Mouse (Mus musculus) heart, adult 9 months (tissue): ENCODE data around the gene Kcna1.

ENCODE experiments used
- DNase-seq, 2 experiments: peaks; one replicate each; pipeline ENCODE4 v3.0.0; 2022; ENCODE audit warnings: low spot score in 2 of 2

Gene Kcna1

DNA sequence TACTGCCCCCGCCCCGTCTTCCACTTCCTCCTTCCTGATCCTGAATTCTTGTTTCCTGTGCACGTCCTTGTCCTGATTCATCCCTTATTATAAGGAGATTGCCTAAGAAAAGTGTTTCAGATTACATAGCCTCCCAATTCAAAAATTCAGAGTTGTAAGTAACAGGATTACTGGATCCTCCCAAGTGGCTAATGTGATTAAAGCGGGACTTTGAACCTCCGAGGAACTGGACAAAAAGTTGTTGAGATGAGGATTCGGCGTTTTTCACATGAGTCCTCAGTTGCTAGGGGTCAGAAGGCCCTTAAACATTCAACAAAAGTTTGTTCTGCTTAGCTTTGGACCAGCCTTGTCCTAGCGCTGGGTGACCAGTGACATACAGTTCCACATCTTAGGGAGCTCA, at the start of gene Kcna1:
Gene Kcna1, minus strand, starts transcription at position 4 of the 400 bp plus-strand sequence.
- DNase-seq: no peak

DNA sequence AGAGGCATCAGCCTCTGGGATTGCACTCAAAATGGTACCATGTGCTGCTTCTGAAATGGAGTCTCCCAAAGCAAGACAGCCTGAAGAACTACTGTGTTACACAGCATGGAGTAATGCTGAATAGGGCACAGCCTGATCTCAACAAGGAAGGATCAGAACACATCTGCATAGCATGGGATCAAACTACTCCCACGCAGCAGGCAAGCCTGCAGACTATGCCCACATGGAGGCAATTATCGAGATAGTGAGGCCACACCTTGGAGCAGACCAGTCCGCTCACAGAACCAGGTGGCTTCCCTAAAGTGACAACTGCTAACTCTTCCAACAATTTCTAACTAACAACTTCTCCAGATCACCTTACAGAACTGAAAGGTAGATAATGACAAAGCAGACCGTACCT, 40.9 kb upstream of the Kcna1 start:
- no peak for DNase-seq

DNA sequence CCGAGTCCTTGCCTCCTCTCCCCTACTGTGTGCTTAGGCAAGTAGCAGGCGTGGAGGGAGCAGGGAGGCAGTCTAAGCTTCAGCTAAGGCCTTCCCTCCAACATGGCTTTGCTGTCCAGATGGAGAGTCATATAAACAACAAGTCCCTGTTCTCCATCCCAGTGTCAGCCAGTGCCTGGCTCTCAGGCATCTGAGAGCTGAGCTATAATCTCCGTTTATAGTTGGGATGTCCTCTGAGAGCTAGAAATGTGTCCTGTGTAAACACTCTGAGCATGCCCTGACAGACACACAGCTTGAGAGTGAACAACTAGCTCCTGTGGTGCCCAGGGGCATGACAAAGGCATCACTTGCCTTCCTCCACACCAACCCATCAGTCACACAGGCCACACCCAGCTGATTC, 39.0 kb upstream of the Kcna1 start:
- no peak for DNase-seq

DNA sequence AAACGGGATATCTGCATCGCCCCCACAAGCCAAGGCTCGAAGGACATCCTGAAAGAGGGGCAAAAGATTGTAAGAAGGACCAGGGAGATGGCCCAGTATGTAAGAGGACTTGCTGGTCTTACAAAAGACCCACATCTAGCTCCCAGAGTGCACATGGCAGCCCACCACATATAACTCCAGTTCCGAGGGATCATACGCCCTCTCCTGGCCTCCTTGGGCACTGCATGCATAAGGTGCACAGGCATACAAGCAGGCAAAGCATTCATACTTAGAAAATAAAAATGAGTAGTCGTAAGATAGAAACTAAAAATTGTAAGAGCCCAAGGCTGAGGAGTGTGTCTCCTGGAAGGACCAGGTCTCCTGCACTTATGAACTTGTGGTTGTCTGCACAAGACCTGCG, 32.8 kb upstream of the Kcna1 start:
- no peak for DNase-seq

DNA sequence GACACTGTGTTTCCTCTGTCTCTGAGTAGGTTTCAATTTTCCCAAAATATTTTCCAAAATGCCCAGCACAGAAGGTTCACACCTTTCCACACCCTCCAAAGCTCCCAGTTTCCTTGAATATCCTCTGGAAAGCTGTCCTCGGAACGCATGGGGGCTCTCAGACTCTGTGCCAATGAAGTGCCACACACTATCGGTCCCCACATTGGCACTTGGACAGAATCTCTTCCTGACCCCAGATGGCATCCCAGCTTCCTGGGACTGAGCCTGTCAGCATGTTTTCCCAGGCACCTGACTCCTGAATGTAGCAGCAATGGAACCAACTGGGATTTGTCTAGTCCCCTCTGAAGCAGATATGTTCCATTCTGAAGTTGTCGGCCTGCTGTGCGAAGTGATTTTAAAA, 20.8 kb upstream of the Kcna1 start:
- no peak for DNase-seq

DNA sequence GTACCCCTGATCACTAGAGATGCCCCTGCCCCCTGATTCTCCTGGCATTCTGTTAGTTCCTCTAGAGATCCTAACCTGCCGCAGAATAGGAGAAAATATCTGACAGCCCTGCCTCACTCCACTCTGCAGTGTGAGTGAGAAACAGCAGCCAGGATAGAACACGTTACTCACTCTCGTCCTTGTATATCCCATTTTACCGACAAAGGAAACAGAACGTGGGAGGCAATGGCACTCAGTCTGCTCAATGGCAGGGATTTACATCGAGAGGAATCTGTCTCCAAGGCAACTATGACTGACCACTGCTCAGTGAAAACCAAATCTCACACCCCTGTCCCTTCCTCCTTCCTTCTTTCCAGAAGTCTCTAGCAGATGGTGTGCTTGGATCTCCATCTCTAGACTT, 19.9 kb upstream of the Kcna1 start:
- no peak for DNase-seq

DNA sequence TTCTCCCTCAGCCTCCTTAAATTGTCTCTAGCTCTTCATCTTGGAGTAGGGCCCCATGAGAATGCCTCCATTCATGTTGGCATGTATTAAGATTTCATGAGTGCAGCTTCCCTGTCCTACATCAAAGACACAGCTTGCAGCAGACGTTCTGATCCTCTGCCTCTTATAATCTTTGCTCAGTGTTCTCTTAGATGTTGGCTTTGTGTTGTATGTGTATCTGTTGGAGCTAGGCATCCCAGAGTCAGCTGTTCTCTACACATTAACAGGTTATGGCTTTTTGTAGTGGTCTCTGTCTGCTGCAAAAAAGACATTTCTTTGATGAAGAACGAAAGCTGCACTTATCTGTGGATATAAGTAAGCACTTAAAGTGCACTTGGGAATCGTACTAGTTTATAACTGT, 18.4 kb upstream of the Kcna1 start:
- DNase-seq: no peak

DNA sequence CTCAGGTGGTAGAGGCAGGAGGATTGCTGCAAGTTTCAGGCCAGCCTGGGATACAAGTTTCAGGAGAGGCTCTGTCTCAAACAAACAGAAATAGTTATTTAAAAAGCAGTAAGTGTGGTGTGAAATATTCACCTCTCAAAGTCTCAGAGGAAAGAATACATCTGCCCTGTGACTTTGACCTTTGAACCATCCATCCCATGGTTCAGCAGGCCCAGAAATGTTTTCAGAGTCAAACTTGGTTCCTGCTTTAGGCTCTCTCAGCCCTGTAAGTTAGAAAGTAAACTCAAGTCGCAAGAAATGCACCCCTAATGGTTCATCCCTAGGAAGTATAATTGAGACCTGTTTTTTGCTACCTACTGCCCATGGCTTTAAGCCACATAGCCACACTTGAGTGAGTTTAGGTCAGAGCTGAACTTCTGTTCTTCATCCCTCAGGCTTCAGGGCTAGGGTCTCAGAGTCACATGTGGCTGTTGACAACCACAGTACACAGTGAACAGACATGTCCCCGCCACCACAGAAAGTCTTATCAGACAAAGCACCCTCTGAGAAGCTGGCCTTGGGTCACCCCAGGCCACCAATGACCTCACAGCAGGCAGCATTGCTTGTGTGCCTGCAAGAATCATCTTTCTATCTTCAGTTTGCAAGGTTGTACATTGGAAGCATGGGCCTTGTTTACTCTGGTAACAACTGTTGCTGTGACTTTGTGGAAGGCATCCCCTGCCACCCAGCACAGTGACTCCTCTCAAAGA, 11.6 kb upstream of the Kcna1 start:
- no peak for DNase-seq

DNA sequence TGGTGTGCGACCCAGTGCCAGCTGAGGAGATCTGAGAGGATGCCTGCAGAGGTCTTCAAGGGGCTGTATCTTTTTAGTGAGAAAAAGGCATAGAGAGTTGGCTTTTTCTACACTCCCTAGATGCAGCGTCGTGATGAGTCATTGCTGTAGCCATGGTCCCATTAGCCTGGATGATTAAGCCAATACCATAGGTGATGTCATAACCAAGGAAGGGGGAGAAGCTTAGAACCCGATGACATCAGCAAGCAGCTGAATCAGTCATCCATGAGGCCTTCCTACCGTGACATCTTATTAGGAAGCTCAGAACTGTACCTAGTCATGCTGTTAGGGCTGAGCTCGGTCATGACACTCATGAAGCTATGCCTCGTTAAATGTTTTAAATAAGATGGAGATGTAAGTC, 7.4 kb upstream of the Kcna1 start:
- no peak for DNase-seq

DNA sequence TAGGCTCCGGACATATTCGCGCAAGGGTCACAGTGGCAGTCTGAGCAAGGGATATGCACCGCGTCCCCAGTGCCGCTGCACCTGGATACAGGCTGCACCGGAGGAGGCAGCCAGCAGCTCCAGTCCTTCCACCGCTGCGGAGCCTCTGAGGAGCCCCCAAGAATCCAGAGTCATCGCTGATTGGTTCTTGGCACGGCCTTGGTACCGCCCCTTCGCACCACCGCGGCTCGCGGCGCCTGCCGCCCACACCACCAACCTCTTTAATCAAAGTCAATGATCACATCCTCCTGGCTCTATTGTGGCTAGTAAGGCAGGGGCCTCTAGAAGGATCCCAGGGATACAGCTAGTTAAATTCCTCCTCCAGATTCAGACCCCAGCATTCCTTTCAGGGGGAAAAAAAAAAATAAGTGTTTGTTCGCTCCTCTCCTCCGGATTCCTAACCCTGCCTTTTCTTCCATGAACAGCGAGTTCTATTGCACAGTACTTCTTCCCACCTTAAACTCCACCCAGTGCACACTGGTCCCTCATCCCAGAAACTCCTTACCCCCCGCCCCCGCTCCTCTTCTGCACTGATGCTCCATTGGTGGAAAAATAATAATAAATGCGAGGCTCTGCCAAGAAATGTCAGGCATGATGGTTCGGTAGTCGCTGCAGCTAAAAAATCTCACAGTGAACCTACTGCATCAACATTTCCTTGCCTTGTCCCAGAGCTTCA, 383 bp downstream of the Kcna1 start:
- DNase-seq: no peak

DNA sequence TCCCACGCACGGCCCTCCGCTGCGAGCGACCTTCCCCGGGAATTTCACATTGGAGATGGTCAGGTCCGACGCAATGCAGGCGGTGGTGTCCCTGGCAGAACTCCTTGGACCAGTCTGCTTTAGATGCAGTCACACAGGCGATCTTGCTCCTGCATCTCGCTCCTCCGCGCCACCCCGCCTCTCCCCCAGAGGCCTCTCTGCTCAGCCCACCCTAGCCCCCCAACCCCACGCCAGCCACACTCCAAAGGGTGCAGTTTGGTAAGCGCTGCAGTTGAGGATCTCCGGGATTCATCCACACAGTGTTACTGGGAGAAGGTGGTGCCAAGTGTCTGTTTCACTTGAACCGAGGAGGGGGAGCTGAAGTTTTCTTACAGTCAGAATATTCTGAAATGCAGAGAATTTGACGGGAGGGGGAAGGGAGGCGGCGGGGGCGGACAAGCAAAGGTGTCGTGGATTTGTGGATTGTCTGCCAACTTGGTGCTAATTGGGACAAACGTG, 1.1 kb downstream of the Kcna1 start:
- no peak for DNase-seq

DNA sequence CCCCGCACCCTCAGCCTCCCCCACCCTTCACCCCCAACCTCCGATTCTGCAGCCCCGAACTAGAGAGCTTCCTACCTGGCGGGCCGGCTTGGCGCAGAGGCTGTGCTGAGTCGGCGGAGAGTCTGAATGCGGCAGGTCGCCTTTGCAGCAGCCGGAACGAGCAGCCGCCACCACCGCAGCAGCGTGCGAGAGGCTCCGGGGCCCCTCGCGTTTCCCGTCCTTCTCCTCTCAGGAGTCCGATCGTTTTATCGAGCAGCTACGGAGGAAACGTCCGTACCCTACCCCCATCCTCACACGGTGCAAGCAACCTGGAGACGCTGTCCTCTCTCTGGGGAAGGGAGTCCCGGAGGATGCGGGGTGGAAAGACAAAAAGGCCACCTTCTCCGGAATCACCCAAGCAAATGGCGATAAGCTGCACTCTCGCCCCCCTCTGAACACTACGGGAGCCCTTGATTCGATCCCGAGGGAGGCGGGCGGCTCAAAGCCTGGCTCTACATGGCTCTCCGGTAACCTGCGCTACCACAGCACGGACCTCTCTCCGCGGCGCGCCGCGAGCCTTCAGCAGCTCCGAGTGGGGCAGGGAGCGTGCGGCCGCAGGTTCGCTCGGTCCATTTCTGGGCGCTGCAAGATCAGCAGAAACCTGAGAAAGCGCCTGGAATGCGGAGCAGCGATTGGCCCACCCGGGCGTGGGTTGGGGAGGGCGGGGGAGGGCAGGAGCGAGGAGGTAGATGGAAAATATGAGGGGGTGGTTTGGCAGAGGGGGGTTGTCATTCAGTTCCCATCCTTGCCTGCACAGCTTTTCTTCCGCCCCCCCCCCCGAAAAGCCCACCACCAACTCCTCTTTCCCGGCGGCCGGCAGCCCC, 1.8 kb downstream of the Kcna1 start:
- no peak for DNase-seq

DNA sequence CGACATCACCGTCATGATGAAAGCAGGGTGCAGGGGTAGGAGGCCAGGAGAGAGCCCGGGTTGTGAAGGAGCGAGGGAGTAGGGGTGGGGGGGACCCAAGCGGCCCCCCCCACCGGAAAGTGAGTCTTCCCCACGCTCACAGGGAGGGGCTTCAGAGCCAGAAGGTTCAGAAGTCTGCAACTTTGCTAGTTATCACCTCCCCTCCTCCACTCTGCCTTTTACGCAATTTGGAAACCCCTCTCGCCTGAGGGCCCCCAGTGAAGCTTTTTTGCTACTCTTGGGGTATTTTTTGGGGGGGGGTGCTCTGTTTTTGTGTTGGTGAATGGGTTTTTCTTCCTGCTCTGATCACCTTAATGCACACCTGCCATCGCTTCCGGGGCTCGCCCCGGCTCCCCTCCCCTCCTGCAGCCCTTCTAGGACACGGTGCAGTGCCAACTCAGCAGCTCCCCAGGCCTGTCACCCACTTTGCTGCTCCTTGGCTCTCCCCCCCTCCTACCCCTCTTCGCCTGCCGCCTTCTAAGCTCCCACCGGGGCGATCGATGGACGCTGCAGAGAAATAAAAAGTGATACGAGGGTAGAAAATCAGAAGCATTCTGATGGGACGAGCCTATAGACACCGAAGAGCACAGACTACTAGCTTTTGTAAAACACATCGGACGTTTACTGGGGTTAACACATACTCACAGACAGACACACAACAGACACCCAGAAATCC, 2.7 kb downstream of the Kcna1 start:
- no peak for DNase-seq

DNA sequence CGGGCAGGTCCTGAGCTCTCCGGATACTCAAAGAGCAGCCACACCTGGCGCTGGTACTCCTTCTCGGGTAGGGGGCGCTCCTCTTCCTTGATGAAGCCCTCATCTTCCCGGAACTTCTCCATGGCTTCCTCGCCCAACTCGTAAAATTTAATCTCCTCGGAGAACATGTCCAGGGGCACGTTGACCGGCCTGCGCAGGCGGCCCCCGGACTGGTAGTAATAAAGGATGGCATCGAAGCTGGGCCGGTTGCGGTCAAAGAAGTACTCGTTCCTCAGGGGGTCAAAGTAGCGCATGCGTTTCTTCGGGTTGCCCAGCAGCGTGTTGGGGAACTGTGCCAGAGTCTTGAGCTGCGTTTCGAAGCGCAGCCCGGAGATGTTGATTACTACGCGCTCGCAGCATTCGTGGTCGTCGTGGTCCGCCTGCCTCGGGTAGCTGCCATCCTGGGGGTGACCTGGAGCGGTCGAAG, 3.3 kb downstream of the Kcna1 start:
- DNase-seq: no peak

DNA sequence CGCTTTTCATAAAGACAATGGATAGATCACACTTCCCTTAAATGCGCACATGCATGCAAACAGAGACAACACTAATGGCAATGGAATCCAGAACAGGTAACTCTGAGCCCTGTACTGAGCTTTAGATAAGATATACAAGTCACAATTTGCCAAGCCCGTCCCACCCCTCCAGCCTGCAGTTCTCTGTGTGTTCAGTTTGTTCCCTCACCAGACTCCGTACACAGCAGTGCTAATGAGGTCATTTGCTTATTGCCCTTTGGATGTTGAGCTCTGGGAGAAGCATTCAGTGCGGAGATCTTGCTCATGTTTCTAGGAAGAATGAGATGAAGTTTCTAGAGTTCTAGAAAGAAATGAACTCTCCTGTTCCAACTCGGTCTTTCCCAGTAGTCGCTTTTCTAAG, 17.7 kb downstream of the Kcna1 start:
- no peak for DNase-seq

DNA sequence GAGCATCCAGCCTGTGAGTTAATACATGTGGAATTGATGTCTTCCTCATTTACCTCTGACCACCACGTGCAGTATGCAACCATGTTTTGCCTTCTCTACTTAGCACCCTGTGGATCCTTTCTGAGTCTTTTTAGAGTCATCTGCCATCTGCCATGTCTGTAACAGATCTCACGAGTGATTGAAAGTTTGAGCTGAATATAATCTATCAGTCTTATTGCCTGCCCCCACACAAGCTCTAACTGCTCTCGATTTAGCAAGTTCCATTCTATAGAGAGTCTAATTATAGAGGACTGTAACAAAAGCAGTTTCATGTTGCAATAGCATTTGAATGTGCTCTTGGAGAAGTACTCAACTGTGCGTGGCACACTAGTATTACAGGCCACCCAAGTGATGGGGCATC, 27.7 kb downstream of the Kcna1 start:
- DNase-seq: no peak

DNA sequence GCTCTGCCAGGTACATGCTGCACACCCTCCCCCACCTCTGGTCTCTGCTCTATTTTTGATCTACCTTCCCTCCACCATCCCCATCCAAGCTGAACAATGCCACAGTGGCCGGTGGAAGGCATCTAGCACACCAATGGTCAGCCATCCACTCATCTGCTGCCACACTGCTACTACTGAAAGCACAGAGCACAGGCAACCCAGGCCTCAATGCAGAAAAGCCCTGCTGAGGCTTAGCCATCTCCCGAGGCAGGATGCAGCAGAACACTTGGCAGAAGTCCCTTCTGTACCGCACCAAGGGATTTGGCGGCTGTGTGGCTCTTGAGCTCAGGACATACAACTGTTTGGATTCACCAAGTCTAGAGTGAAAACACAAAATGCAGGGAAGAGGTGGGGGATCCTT, 35.4 kb downstream of the Kcna1 start:
- no peak for DNase-seq

DNA sequence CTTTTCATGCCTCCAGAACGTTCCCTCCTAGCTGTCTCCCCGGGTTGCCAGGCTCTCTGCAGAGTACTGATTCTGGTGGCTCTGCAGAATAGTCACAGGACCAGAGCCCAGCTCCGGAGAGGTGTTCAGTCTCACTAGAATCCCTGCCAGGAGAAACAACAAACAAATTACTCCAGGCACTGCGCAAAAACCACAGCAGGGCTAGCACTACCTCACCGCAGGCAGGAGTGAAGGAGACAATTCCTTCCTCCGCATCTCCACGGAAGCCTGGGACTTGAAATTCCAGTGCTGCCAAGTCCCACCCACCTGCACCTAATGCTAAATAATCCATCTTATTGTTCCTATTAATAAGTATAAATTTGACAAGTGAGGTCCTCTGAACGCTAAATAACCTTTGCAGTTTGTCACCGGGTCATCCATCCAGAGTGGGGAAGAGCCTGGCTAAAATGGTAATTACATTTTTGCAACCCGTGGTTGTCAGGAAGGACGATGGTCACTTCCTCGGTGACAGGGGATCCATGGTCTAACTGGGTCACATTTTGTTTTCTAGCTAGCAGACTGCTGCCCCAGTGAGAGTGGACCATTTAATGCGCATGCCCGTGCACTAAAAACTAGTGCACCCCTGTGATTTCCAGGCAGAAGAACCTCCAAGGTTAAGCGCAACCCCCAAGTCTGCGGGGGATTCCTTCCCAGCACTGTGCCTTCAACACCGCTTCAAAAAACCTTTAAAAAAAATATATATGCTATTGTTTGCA, 36.8 kb downstream of the Kcna1 start:
- no peak for DNase-seq

DNA sequence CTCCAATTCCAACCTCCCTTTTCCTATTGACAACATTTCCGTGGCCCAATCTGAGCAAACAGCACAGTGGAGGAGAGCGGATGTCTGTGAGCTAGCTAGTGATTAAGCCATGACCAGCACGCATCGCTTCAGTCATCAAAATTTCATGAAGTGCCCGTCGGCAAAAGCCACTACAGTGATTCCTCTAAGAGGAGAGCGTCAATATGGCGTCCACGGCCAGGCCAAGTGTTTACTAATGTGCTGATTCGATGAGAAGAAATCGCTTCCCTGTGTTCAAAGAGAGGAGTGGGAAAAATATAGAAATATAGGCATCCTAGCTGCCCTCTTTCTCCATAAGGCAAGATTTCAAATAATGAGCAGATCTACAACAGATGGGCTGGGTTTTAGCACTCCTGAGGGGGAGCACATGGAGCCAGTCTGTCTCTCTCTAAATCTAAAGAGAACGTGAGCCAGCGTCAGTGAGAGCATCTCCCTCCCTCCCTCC, 44.3 kb downstream of the Kcna1 start:
- DNase-seq: no peak

DNA sequence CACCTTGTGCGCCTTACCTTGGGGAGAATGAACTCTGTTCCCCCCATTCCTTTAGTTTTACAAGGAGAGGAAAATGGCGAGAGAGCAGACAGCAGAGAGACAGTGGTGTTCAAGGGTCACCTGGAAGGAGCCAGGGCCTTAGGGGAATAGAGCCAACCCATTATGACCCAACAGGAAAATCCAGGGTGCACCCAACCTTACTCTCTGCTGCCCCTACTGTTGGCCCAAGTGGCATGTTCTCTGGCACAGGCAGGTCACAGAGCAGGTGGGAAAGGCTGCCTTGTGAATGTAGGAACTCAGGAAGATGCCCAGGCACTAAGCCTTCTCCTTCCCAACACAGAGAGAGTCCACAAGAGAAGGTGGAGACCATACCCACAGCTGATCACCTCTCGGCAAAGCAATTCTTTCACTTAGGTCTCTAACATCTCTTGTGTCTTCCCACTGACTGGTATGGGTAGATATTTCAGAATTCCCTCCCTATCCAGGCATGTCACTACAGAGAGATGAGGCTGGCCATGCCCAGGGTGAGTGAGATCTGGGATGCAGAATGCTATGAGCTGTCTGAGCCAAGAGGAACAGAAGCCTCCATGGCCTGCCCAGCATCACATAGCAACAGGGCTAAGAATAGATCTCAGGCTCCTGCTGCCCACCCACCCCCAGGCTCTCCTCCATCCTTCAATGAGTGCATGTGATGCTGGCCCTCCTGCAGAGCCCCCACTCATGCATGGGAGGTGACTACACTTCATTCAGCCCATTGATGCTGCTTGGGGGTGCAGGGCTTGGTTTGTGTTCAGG, 46.8 kb downstream of the Kcna1 start:
- no peak for DNase-seq
